Mouse (Mus musculus) T-helper 2 cell (primary cell): ENCODE data around the gene Ercc6l.

Experiments
- in situ Hi-C: fragments of 300-600 bp; cut with MboI, MseI; formaldehyde crosslinking; loops from one replicate; pipeline ENCODE4 v1.15.1; 2025; ENCODE audit warnings: high pct_unique_total_duplicates

Gene Ercc6l

GRCm38 (mm10) chrX:102156618-102157422, at the start of gene Ercc6l:
TSS of gene Ercc6l (minus strand) at chrX:102157091.
- in situ Hi-C loops: no loop called here

DNA sequence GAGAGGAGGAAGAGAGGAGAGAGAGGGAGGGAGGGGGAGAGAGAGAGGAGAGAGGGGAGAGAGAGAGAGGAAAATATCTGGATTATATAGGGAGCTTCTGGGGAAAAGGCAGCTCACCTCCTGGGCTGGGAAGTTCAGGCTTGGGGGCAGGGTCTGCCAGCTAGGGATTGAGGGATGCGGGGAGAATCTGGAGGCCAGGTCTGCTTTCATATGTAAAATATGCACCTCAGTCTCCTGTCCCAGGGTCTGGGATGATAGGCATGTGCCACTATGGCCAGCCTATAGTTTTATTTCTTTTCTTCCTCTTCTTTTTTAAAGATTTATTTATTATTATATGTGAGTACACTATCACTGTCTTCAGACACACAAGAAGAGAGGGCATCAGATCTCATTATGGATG, 33.9 kb upstream of the Ercc6l start:
- in situ Hi-C loops: no loop called here

DNA sequence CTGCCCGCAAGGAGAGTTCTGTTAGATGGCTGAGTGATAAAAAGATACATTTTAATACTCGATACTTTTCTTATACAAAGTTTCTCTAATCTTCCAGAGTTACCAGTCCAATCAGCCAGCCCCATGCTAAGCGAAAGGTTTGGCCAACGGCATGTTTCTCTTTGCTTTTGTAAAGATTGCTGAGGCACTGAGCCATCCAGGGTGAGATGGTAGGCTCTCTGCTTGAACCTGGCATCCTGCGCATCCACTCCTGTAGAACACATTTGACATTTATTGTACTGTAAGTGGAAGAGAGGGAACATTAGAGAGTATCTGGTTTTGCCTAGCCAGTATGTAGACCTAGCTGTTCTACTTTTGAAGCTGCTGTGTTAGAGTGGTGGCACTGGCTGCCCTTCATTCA, 32.7 kb upstream of the Ercc6l start:
- in situ Hi-C loops: no loop called here

GRCm38 (mm10) chrX:102188712-102189497, 32.0 kb upstream of the Ercc6l start, which contains the start of gene Rps4x:
TSS of gene Rps4x (minus strand) at chrX:102189394.
- in situ Hi-C loops: no loop called here

DNA sequence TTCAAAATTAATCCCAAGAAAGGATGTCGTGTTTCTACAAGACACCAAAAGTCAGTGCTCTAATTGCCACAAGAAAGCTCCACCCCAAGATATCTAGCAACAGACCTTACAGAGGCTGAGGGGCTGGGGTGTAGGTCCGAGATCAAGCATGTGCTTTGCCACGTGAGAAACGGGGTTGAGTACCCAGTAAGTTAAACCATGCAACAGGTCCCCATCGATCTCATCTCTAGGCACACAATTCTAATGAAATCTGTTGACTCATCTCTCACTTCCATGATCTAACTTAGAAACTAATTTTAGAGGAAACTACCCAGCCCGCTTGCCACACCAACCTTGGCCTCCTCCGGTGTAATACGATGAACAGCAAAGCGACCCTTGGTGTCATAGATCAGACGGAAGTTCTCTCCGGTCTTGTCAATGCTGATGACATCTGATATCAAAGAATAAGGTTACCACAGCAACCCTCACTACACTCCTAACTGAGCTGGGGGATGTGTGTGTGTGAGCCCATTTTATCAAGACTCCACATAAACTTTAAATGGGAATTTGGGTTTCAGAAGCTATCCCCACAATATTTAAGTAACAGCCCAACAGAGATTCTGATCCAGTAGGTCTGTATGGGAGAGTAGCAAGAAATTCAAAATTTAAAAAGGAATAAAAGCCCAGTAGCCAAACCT, 30.3 kb upstream of the Ercc6l start:
- in situ Hi-C loops: no loop called here

- in situ Hi-C loops: no loop called here
Observed at GRCm38 (mm10) chrX:102182575-102182974, 25.7 kb upstream of the Ercc6l start.

- in situ Hi-C loops: no loop called here
Observed at GRCm38 (mm10) chrX:102175538-102176287, 18.8 kb upstream of the Ercc6l start.

- in situ Hi-C loops: no loop called here
Observed at GRCm38 (mm10) chrX:102170900-102171299, 14.0 kb upstream of the Ercc6l start.

DNA sequence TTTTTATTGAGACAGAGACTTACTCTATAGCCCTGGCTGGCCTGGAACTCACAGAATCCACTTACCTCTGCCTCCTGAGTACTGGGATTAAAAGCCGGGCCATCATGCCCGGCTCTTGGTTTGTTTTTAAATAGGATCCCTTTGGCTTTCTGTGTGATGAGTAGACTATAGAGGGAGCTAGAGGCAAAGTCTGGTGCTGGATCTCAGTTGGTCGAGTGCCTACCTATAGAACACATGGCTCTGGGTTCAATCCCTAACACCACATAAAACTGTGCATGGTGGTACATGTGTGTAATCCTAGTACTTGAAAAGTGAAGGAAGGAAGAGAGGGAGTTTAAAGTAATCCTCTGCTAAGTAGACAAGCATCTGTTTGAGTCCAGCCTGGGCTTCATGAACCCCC, 13.2 kb upstream of the Ercc6l start:
- in situ Hi-C loops: no loop called here

- in situ Hi-C loops: no loop called here
Observed at GRCm38 (mm10) chrX:102169724-102170123, 12.8 kb upstream of the Ercc6l start.

DNA sequence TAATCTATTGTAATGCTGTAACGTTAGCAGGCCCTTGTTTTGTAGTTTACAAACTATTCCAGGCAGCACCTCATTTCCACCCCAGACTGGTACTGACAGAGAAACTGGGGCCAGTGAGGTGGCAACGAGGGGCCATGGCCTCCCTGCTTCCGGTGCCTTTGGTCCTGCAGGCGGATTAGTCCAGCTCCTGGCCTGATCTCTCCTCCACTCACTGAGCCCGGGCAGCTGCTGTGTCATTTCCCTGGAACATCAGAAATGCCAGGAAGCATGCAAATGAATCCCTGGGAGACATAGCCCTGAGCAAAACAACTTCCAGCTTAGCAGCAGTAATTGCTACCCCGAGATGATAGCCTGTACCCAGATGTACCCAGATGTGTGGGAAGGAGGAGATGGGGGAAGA, 10.1 kb upstream of the Ercc6l start:
- in situ Hi-C loops: no loop called here

GRCm38 (mm10) chrX:102166521-102166920, 9.6 kb upstream of the Ercc6l start:
- in situ Hi-C loops: no loop called here

DNA sequence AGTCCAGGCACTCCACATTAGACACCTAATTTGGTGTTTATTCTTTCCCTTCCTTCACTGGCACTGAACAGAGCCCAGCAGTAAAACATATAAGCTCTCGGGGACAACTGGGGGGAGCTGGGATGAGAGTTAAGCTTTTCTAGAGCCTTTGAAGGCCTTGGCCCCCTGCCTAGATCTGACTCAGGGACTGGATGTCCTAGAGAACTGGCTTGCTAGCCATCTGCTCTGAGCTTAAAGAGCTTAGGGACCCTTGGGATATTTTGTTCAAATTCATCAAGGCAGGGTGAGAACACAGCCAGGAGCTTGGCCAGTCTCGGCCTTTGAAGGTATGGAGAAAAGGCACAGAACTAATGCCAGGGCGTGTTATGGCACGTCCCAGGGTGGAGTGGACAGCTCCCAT, 6.6 kb upstream of the Ercc6l start:
- in situ Hi-C loops: no loop called here

DNA sequence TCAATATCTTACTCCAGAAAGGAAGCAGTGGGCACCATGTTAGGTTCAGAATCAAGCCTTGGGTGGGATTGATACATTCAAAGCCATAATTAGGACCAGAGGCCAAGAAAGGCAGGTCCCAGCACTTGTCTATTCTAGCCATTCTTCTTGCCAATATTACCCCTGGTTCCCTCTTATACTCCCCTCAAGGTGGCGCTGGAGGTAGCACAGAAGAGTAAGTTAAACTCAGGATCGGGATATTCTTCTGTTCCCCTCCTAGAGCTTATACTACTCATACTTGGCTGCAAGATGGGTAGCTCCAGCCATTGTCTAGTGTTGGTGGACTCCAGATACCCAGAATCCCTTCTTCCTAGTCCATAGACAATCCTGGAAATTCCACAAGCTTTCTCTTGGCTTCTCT, 6.2 kb upstream of the Ercc6l start:
- in situ Hi-C loops: no loop called here

GRCm38 (mm10) chrX:102160528-102160927, 3.6 kb upstream of the Ercc6l start:
- in situ Hi-C loops: no loop called here

DNA sequence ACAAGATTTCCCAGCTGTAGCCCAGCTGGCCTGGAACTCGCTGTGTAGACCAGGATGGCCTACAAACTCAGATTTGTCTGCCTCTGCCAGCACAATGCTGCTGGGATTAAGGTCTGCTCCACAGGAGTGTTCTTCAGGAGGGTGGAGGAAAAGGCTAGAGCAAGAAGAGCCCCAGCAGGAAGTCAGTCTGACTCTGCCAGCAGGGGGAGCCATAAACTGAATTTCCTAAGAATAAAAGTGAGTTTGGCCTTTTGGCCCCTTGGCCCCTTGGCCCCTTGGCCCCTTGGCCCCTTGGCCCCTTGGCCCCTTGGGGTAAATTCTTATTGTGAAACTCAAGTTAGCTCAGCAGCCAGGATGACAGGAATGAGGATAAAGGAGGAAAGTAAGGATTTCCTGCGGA, 2.9 kb upstream of the Ercc6l start:
- in situ Hi-C loops: no loop called here

DNA sequence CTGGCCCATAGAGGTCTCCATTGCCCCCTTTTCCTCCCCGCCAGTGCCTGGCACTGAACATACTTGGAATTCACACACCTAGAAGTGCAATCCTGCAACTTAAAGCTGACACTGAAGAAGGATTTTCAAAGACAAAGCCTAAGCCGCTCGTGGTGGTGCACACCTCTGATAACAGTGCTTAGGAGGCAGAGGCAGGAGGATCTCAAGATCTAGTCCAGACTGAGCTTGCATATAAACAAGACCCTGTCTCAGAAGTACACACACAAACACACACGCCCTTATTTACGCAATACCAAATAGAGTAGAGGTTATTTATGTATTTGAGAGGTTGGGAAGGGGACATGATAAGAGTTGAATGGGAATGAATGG, 516 bp upstream of the Ercc6l start:
- in situ Hi-C loops: no loop called here

DNA sequence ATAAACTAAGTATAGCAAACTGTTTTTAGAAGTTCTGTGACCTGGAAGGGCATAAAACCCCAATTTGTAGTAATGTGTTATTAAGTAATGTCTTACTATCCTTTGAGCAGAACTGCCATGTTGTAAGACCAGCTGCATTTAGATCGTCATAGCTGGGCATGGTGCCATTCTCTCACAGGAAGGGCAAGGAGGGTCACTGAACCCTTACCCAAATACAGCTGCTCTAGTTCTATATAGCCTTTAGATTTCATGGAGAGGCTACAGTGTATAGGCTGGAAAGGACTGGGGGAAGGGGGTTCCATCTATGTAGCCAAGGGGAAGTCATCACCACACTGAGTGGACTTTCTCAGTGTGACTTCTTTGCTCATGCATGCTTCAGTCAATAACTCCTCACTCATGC, 15.7 kb downstream of the Ercc6l start:
- in situ Hi-C loops: no loop called here

DNA sequence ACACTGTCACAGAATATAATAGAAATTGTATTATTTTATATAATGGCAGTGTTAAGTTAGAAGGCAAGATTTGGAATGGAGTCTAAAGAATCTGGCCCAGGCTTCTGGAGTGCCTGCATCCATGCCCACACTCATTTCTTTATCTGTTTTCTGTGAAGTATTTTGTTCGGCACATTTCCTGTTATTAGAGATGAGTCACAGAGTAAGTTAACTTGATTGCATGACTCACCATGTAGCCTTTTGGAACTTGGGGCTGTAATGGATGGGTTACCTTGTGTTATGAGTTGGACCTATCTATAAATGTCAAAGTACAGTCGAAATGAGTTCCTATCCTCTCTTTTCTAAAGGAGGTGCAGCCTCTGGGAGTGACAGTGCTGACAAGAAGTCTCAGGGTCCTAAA, 35.6 kb downstream of the Ercc6l start:
- in situ Hi-C loops: no loop called here

GRCm38 (mm10) chrX:102119042-102119864, 37.6 kb downstream of the Ercc6l start, which contains the start of gene Pin4:
TSS of gene Pin4 (plus strand) at chrX:102119447.
- in situ Hi-C loops: no loop called here

- in situ Hi-C loops: no loop called here
Observed at GRCm38 (mm10) chrX:102115676-102116075, 41.2 kb downstream of the Ercc6l start.
